ENCODE assay signal across 10 mouse cellular contexts in the genomic region with DNA sequence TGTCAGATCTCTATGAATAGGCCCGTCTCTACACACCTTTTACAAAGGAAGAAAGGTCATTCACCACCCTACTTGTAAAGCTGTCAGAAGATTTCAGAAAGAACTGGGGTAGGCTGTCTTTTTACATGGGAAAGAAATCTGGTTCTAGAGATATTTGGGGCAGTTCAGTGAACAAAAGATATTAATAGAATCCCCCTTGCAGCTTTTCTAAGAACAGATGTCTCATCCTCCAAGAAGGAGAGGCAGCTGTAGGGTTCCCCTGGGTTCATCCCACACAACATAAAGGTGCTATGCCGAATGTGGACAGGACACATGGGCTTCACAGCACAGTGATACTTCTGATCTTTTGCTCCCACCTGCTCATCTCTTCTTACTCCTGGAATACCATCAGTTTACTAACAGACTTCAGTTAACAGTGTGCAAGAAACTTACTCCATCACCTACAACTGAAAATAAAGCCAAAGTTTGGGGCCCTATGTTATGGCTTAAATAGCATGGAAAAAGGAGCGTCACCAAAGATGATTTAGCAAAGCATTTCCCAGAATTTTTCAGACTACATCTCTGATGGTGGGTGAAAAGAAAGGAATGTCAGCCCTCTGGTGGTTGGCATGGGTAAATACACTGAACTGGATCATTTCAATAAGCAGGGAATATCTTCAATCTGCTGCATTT.
DNase-seq lines count a peak whose midpoint lies in the region; ATAC-seq and TF ChIP-seq lines count a peak whose summit lies in the region.
"Had no signal": no experiment of that assay in that cellular context is flagged by ENCODE, and none has a peak within 500 bp of the region (broad histone marks: within the 10 kb centered on the region; RNA-seq: fewer than 3 reads in every experiment).

No protein-coding gene starts in this region.

- no peaks in the 10 kb centered on the region for H3K4me1 ChIP-seq in hindbrain, embryonic 11.5 days (replicated peaks; ENCODE audit: control insufficient read depth, insufficient read depth, low read length)
- H3K4me1 ChIP-seq in hindbrain, embryonic 12.5 days: 0 out of 2 replicates have a peak, but pooled peaks cover 2% of the 10 kb centered on the region
- H3K4me1 ChIP-seq in MEL (ENCODE audit: control insufficient read depth in 1 of 2, insufficient read depth in 2 of 2, low read length in 2 of 2): no peaks in the 10 kb centered on the region
- H3K4me1 ChIP-seq in forebrain, embryonic 11.5 days (replicated peaks; ENCODE audit: control insufficient read depth, insufficient read depth, low read length): no peaks in the 10 kb centered on the region
- H3K4me1 ChIP-seq in midbrain, embryonic 15.5 days: 0 out of 2 replicates have a peak, but pooled peaks cover 3% of the 10 kb centered on the region

- peak; percentile 18 for TF ChIP-seq RAD21 in MEL (IDR thresholded peaks at IDR 0.05; ENCODE audit: low read depth, low read length)

- WGBS in hindbrain, embryonic 11.5 days: 62% methylated on average over 3 of the region's 3 CpGs
- 62% methylated on average over 3 of the region's 3 CpGs for WGBS in hindbrain, embryonic 12.5 days
- 62% methylated on average over 3 of the region's 3 CpGs for WGBS in forebrain, embryonic 11.5 days
- WGBS in midbrain, embryonic 15.5 days: 52% methylated on average over 3 of the region's 3 CpGs

- no peaks in the 10 kb centered on the region for H3K9me3 ChIP-seq in hindbrain, embryonic 11.5 days (ENCODE audit: control insufficient read depth, low read length)
- no peaks in the 10 kb centered on the region for H3K9me3 ChIP-seq in hindbrain, embryonic 12.5 days (replicated peaks)
- H3K9me3 ChIP-seq in MEL (replicated peaks; ENCODE audit: insufficient read depth, low read length): no peaks in the 10 kb centered on the region
- no peaks in the 10 kb centered on the region for H3K9me3 ChIP-seq in forebrain, embryonic 11.5 days (ENCODE audit: control insufficient read depth, low read length)
- no peaks in the 10 kb centered on the region for H3K9me3 ChIP-seq in midbrain, embryonic 15.5 days

- TF ChIP-seq POLR2A in MEL (IDR thresholded peaks at IDR 0.05; ENCODE audit: control insufficient read depth in 1 of 2, insufficient read depth in 1 of 2, low read depth in 1 of 2, low read length in 2 of 2, poor library complexity in 1 of 2): no peak

- ATAC-seq in hindbrain, embryonic 11.5 days (ENCODE audit: low FRiP score): no peak
- ATAC-seq in hindbrain, embryonic 12.5 days (ENCODE audit: low FRiP score): no peak
- 0 out of 2 replicates have a peak, but pooled peaks have one; percentile 42 for ATAC-seq in forebrain, embryonic 11.5 days (replicated peaks; ENCODE audit: low FRiP score)
- ATAC-seq in midbrain, embryonic 15.5 days (replicated peaks): peak; percentile 71

- no peaks in the 10 kb centered on the region for H3K79me2 ChIP-seq in MEL (ENCODE audit: control insufficient read depth, insufficient read depth, low read length, poor library complexity)

- H3K27ac ChIP-seq in hindbrain, embryonic 11.5 days (ENCODE audit: low read depth, low read length): no peak overlapping the region
- H3K27ac ChIP-seq in hindbrain, embryonic 12.5 days: no peak overlapping the region
- no peak overlapping the region for H3K27ac ChIP-seq in MEL (ENCODE audit: control insufficient read depth, low read depth, low read length)
- H3K27ac ChIP-seq in forebrain, embryonic 11.5 days (ENCODE audit: low read depth, low read length): no peak overlapping the region
- 0 out of 2 replicates have a peak overlapping the region, but pooled peaks have one; percentile 11 for H3K27ac ChIP-seq in midbrain, embryonic 15.5 days

- H3K4me3 ChIP-seq in hindbrain, embryonic 11.5 days (ENCODE audit: low read depth, low read length): no peak overlapping the region
- H3K4me3 ChIP-seq in hindbrain, embryonic 12.5 days: no peak overlapping the region
- H3K4me3 ChIP-seq in MEL (ENCODE audit: control insufficient read depth in 1 of 2, insufficient read depth in 1 of 2, low read depth in 2 of 2, low read length in 2 of 2): no peak overlapping the region
- no peak overlapping the region for H3K4me3 ChIP-seq in forebrain, embryonic 11.5 days (ENCODE audit: low read depth, low read length)
- no peak overlapping the region for H3K4me3 ChIP-seq in midbrain, embryonic 15.5 days

- H3K9ac ChIP-seq in hindbrain, embryonic 11.5 days (ENCODE audit: low read depth, low read length): no peak overlapping the region
- no peak overlapping the region for H3K9ac ChIP-seq in hindbrain, embryonic 12.5 days
- no peak overlapping the region for H3K9ac ChIP-seq in MEL (ENCODE audit: control insufficient read depth, low read depth, low read length, poor library complexity, severe bottlenecking)
- H3K9ac ChIP-seq in forebrain, embryonic 11.5 days (ENCODE audit: low read length): no peak overlapping the region
- H3K9ac ChIP-seq in midbrain, embryonic 15.5 days: no peak overlapping the region

- TF ChIP-seq CTCF in MEL (IDR thresholded peaks at IDR 0.05 in 2 of 3, conservative IDR thresholded peaks at IDR 0.05 in 1 of 3; ENCODE audit: control insufficient read depth in 1 of 3, insufficient read depth in 1 of 3, low read depth in 2 of 3, low read length in 3 of 3, poor library complexity in 1 of 3, severe bottlenecking in 1 of 3): peak in 2 of 3 experiments; percentile 10 to 36; a peak in 2 of 6 replicates

- H3K36me3 ChIP-seq in hindbrain, embryonic 11.5 days (ENCODE audit: control insufficient read depth, insufficient read depth, low read length): no peaks in the 10 kb centered on the region
- H3K36me3 ChIP-seq in hindbrain, embryonic 12.5 days: no peaks in the 10 kb centered on the region
- no peaks in the 10 kb centered on the region for H3K36me3 ChIP-seq in MEL (ENCODE audit: control insufficient read depth in 1 of 2, insufficient read depth in 2 of 2, low read length in 2 of 2)
- H3K36me3 ChIP-seq in forebrain, embryonic 11.5 days (ENCODE audit: control insufficient read depth, insufficient read depth, low read length): no peaks in the 10 kb centered on the region
- H3K36me3 ChIP-seq in midbrain, embryonic 15.5 days (replicated peaks): no peaks in the 10 kb centered on the region

- TF ChIP-seq EP300 in MEL (IDR thresholded peaks at IDR 0.05; ENCODE audit: low read depth in 1 of 2, low read length in 2 of 2): no peak

- H3K4me2 ChIP-seq in hindbrain, embryonic 11.5 days (replicated peaks; ENCODE audit: low read depth, low read length): no peak overlapping the region
- no peak overlapping the region for H3K4me2 ChIP-seq in hindbrain, embryonic 12.5 days (replicated peaks)
- no peak overlapping the region for H3K4me2 ChIP-seq in forebrain, embryonic 11.5 days (ENCODE audit: low read depth, low read length, severe bottlenecking)
- no peak overlapping the region for H3K4me2 ChIP-seq in midbrain, embryonic 15.5 days

- peak; percentile 10 for DNase-seq in hindbrain, embryonic 11.5 days (ENCODE audit: low spot score)
- DNase-seq in MEL (ENCODE audit: low read depth, low spot score): peak; percentile 2
- DNase-seq in forebrain, embryonic 11.5 days (ENCODE audit: low spot score): no peak
- DNase-seq in spleen, postnatal 14 days (ENCODE audit: low spot score in 2 of 2): no peak
- no peak for DNase-seq in kidney, postnatal 14 days
- no peak for DNase-seq in lung, postnatal 14 days
- DNase-seq: layer of hippocampus, adult 9-11 months; thymus, postnatal 36 days had no signal

- H3K27me3 ChIP-seq in hindbrain, embryonic 11.5 days (ENCODE audit: control insufficient read depth, insufficient read depth, low read length): no peaks in the 10 kb centered on the region
- H3K27me3 ChIP-seq in hindbrain, embryonic 12.5 days: no peaks in the 10 kb centered on the region
- H3K27me3 ChIP-seq in MEL (ENCODE audit: control insufficient read depth in 1 of 2, insufficient read depth in 2 of 2, low read length in 2 of 2): no peaks in the 10 kb centered on the region
- H3K27me3 ChIP-seq in forebrain, embryonic 11.5 days (ENCODE audit: control insufficient read depth, insufficient read depth, low read length): no peaks in the 10 kb centered on the region
- H3K27me3 ChIP-seq in midbrain, embryonic 15.5 days (replicated peaks): no peaks in the 10 kb centered on the region

TF ChIP-seq in MEL, 35 proteins besides CTCF, POLR2A, EP300 and RAD21:
- TF ChIP-seq ZMIZ1 (IDR thresholded peaks at IDR 0.05; ENCODE audit: low read depth, low read length): no peak
- TF ChIP-seq ETS1 (IDR thresholded peaks at IDR 0.05; ENCODE audit: low read depth, low read length): no peak
- no peak for TF ChIP-seq TCF12 (IDR thresholded peaks at IDR 0.05; ENCODE audit: low read depth, low read length)
- TF ChIP-seq MYC (IDR thresholded peaks at IDR 0.05; ENCODE audit: low read depth, low read length): no peak
- no peak for TF ChIP-seq CHD1 (IDR thresholded peaks at IDR 0.05; ENCODE audit: low read depth, low read length)
- TF ChIP-seq RCOR1 (IDR thresholded peaks at IDR 0.05; ENCODE audit: low read depth, low read length): no peak
- no peak for TF ChIP-seq MEF2A (IDR thresholded peaks at IDR 0.05; ENCODE audit: extremely low read depth, insufficient replicate concordance, low read depth, low read length, poor library complexity, severe bottlenecking)
- TF ChIP-seq TAL1 (IDR thresholded peaks at IDR 0.05; ENCODE audit: low read length): no peak
- TF ChIP-seq HCFC1 (IDR thresholded peaks at IDR 0.05; ENCODE audit: low read depth, low read length): no peak
- TF ChIP-seq MAFK (IDR thresholded peaks at IDR 0.05; ENCODE audit: borderline replicate concordance, low read depth, low read length): no peak
- TF ChIP-seq KAT2A (conservative IDR thresholded peaks at IDR 0.05; ENCODE audit: low read depth, low read length): no peak
- TF ChIP-seq E2F4 (IDR thresholded peaks at IDR 0.05; ENCODE audit: borderline replicate concordance, low read depth, low read length): no peak
- no peak for TF ChIP-seq POLR2AphosphoS2 (IDR thresholded peaks at IDR 0.05; ENCODE audit: low read length)
- no peak for TF ChIP-seq MYB (IDR thresholded peaks at IDR 0.05; ENCODE audit: low read depth, low read length)
- TF ChIP-seq UBTF (IDR thresholded peaks at IDR 0.05; ENCODE audit: borderline replicate concordance, insufficient read depth, low read depth, low read length): no peak
- TF ChIP-seq JUND (IDR thresholded peaks at IDR 0.05; ENCODE audit: low read depth, low read length): no peak
- TF ChIP-seq ZC3H11A (IDR thresholded peaks at IDR 0.05; ENCODE audit: low read depth, low read length): no peak

Comparison
In these comparisons a context has a peak if more than half of its experiments do, and no peak if none do; other contexts are left out.
1. ATAC-seq: peak in forebrain, embryonic 11.5 days (single experiment) and midbrain, embryonic 15.5 days (single experiment); none in hindbrain, embryonic 11.5 days (single experiment) and hindbrain, embryonic 12.5 days (single experiment).
2. DNase-seq: peak in hindbrain, embryonic 11.5 days (single experiment) and MEL (single experiment); none in forebrain, embryonic 11.5 days (single experiment), spleen, postnatal 14 days (0 of 2), kidney, postnatal 14 days (single experiment) and lung, postnatal 14 days (single experiment).